Mouse (Mus musculus): ENCODE data around the gene Prss45. TPM values are rescaled to one million over a fixed set of nuclear protein-coding genes. Genes with fewer than 3 reads are reported as not detected.
"Not testable (repeated sequence)": the region's sequence is repeated elsewhere in the genome, so short reads cannot be mapped to it uniquely, and the experiment has no call there.

The Prss45 gene
- total and polyA plus RNA-seq, 2 experiments from 2014 or later = 0.16 to 0.47 TPM

- 94% methylated on average over 4 of the region's 4 CpGs for WGBS
- H3K27me3 ChIP-seq (ENCODE audit: insufficient read depth, low read length) = no peaks in the 10 kb centered on the region
- ATAC-seq = no peak
Observed at GRCm38 (mm10) chr9:110810051-110810450, 24.3 kb upstream of the Prss45 start.

GRCm38 (mm10) chr9:110813789-110814188, 20.6 kb upstream of the Prss45 start, which contains the start of gene Prss44:
Gene Prss44, plus strand, starts transcription at chr9:110813994.
- Histone ChIP-seq H3K4me3 (ENCODE audit: low read length) (no peak within 1 kb of the TSS), H3K4me2 (ENCODE audit: low read depth, low read length) (no peak within 1 kb of the TSS), H3K4me1 (ENCODE audit: insufficient read depth, low read length) (no peaks in the 10 kb centered on the region), H3K27ac (no peak within 1 kb of the TSS), H3K36me3 (ENCODE audit: insufficient read depth, low read length) (no peaks in the 10 kb centered on the region), H3K9me3 (ENCODE audit: low read length) (no peaks in the 10 kb centered on the region), H3K9ac (replicated peaks; ENCODE audit: low read length) (no peak within 1 kb of the TSS), H3K27me3 (ENCODE audit: insufficient read depth, low read length) (no peaks in the 10 kb centered on the region)
- no peak for ATAC-seq
- WGBS = 65% methylated on average over 18 of the region's 18 CpGs
- DNase-seq (ENCODE audit: low spot score) = no peak
- TF ChIP-seq CTCF (IDR thresholded peaks at IDR 0.05; ENCODE audit: low read depth) = no peak

More at GRCm38 (mm10) chr9:110810051-110810450, 24.3 kb upstream of the Prss45 start:
- no peak for TF ChIP-seq CTCF (IDR thresholded peaks at IDR 0.05; ENCODE audit: low read depth)
- H3K4me3 ChIP-seq (ENCODE audit: low read length) = no peak overlapping the region
- no peaks in the 10 kb centered on the region for H3K36me3 ChIP-seq (ENCODE audit: insufficient read depth, low read length)
- H3K4me1 ChIP-seq (ENCODE audit: insufficient read depth, low read length) = no peaks in the 10 kb centered on the region
- no peak overlapping the region for H3K4me2 ChIP-seq (ENCODE audit: low read depth, low read length)
- no peaks in the 10 kb centered on the region for H3K9me3 ChIP-seq (ENCODE audit: low read length)
- no peak for DNase-seq (ENCODE audit: low spot score)
- H3K9ac ChIP-seq (replicated peaks; ENCODE audit: low read length) = no peak overlapping the region
- H3K27ac ChIP-seq = no peak overlapping the region

- H3K36me3 ChIP-seq (ENCODE audit: insufficient read depth, low read length); H3K27me3 ChIP-seq (ENCODE audit: insufficient read depth, low read length); H3K9me3 ChIP-seq (ENCODE audit: low read length); H3K4me3 ChIP-seq (ENCODE audit: low read length); H3K4me1 ChIP-seq (ENCODE audit: insufficient read depth, low read length); H3K9ac ChIP-seq (replicated peaks; ENCODE audit: low read length); DNase-seq (ENCODE audit: low spot score); H3K27ac ChIP-seq; ATAC-seq; H3K4me2 ChIP-seq (ENCODE audit: low read depth, low read length): not testable (repeated sequence)
Observed at GRCm38 (mm10) chr9:110820546-110820945, 13.8 kb upstream of the Prss45 start.

GRCm38 (mm10) chr9:110821436-110821835, 13.0 kb upstream of the Prss45 start:
- Histone ChIP-seq H3K9ac (replicated peaks; ENCODE audit: low read length) (no peak overlapping the region), H3K4me1 (ENCODE audit: insufficient read depth, low read length) (no peaks in the 10 kb centered on the region), H3K36me3 (ENCODE audit: insufficient read depth, low read length) (no peaks in the 10 kb centered on the region), H3K4me2 (ENCODE audit: low read depth, low read length) (no peak overlapping the region), H3K9me3 (ENCODE audit: low read length) (no peaks in the 10 kb centered on the region), H3K27ac (no peak overlapping the region), H3K4me3 (ENCODE audit: low read length) (no peak overlapping the region), H3K27me3 (ENCODE audit: insufficient read depth, low read length) (no peaks in the 10 kb centered on the region)
- WGBS = 85% methylated on average over 7 of the region's 7 CpGs
- DNase-seq (ENCODE audit: low spot score) (no peak), ATAC-seq (no peak)
- no peak for TF ChIP-seq CTCF (IDR thresholded peaks at IDR 0.05; ENCODE audit: low read depth)

GRCm38 (mm10) chr9:110825426-110825825, 9.0 kb upstream of the Prss45 start:
- WGBS = 56% methylated on average over 4 of the region's 4 CpGs
- Histone ChIP-seq H3K27ac (no peak overlapping the region), H3K9ac (replicated peaks; ENCODE audit: low read length) (no peak overlapping the region), H3K36me3 (ENCODE audit: insufficient read depth, low read length) (no peaks in the 10 kb centered on the region), H3K4me3 (ENCODE audit: low read length) (no peak overlapping the region), H3K9me3 (ENCODE audit: low read length) (no peaks in the 10 kb centered on the region), H3K4me1 (ENCODE audit: insufficient read depth, low read length) (no peaks in the 10 kb centered on the region), H3K4me2 (ENCODE audit: low read depth, low read length) (no peak overlapping the region), H3K27me3 (ENCODE audit: insufficient read depth, low read length) (no peaks in the 10 kb centered on the region)
- no peak for ATAC-seq
- DNase-seq (ENCODE audit: low spot score) = peak; percentile 25
- no peak for TF ChIP-seq CTCF (IDR thresholded peaks at IDR 0.05; ENCODE audit: low read depth)

- no peak overlapping the region for H3K4me3 ChIP-seq (ENCODE audit: low read length)
- DNase-seq (ENCODE audit: low spot score) (no peak), ATAC-seq (no peak)
- no peak overlapping the region for H3K9ac ChIP-seq (replicated peaks; ENCODE audit: low read length)
- no peaks in the 10 kb centered on the region for H3K36me3 ChIP-seq (ENCODE audit: insufficient read depth, low read length)
- H3K27ac ChIP-seq = no peak overlapping the region
- H3K27me3 ChIP-seq (ENCODE audit: insufficient read depth, low read length) = no peaks in the 10 kb centered on the region
- no peaks in the 10 kb centered on the region for H3K4me1 ChIP-seq (ENCODE audit: insufficient read depth, low read length)
- no peak overlapping the region for H3K4me2 ChIP-seq (ENCODE audit: low read depth, low read length)
- no peaks in the 10 kb centered on the region for H3K9me3 ChIP-seq (ENCODE audit: low read length)
- 45% methylated on average over 7 of the region's 7 CpGs for WGBS
- no peak for TF ChIP-seq CTCF (IDR thresholded peaks at IDR 0.05; ENCODE audit: low read depth)
Observed at GRCm38 (mm10) chr9:110825832-110826231, 8.6 kb upstream of the Prss45 start.

GRCm38 (mm10) chr9:110826390-110826789, 8.0 kb upstream of the Prss45 start, which contains the start of gene Prss43:
Gene Prss43, plus strand, starts transcription at chr9:110826690.
- WGBS = 67% methylated on average over 3 of the region's 3 CpGs

More at GRCm38 (mm10) chr9:110826390-110826789, 8.0 kb upstream of the Prss45 start, which contains the start of gene Prss43:
- Histone ChIP-seq H3K27ac (no peak within 1 kb of the TSS), H3K9me3 (ENCODE audit: low read length) (no peaks in the 10 kb centered on the region), H3K27me3 (ENCODE audit: insufficient read depth, low read length) (no peaks in the 10 kb centered on the region), H3K4me1 (ENCODE audit: insufficient read depth, low read length) (no peaks in the 10 kb centered on the region), H3K36me3 (ENCODE audit: insufficient read depth, low read length) (no peaks in the 10 kb centered on the region), H3K4me2 (ENCODE audit: low read depth, low read length) (no peak within 1 kb of the TSS), H3K9ac (replicated peaks; ENCODE audit: low read length) (no peak within 1 kb of the TSS), H3K4me3 (ENCODE audit: low read length) (no peak within 1 kb of the TSS)
- ATAC-seq = no peak
- DNase-seq (ENCODE audit: low spot score) = no peak
- no peak for TF ChIP-seq CTCF (IDR thresholded peaks at IDR 0.05; ENCODE audit: low read depth)
